12 mouse cellular contexts compared by ENCODE assay signal in genomic region chr6:143191477-143192098, GRCm38 (mm10). TPM values are rescaled to one million over a fixed set of nuclear protein-coding genes. Genes with fewer than 3 reads are reported as not detected.
DNase-seq lines count a peak whose midpoint lies in the region; ATAC-seq and TF ChIP-seq lines count a peak whose summit lies in the region.
"Had no signal": no experiment of that assay in that cellular context is flagged by ENCODE, and none has a peak within 500 bp of the region (broad histone marks: within the 10 kb centered on the region; RNA-seq: fewer than 3 reads in every experiment).

No protein-coding gene starts in this region.

- no peak overlapping the region for H3K9ac ChIP-seq in hindbrain, embryonic 14.5 days
- no peak overlapping the region for H3K9ac ChIP-seq in midbrain, embryonic 14.5 days (replicated peaks; ENCODE audit: low read length)
- H3K9ac ChIP-seq in midbrain, embryonic 11.5 days (ENCODE audit: low read length), result no peak overlapping the region
- H3K9ac ChIP-seq in stomach, postnatal 0 days (ENCODE audit: low read length), result no peak overlapping the region

- peaks cover 6% of the 10 kb centered on the region; the same call in 1 of the 2 replicates for H3K4me1 ChIP-seq in hindbrain, embryonic 10.5 days (replicated peaks)
- no peaks in the 10 kb centered on the region for H3K4me1 ChIP-seq in hindbrain, embryonic 14.5 days (replicated peaks; ENCODE audit: control insufficient read depth, insufficient read depth, low read length)
- no peaks in the 10 kb centered on the region; the same call in 1 of the 2 replicates for H3K4me1 ChIP-seq in midbrain, embryonic 14.5 days (ENCODE audit: control insufficient read depth, insufficient read depth, low read length)
- no peaks in the 10 kb centered on the region for H3K4me1 ChIP-seq in midbrain, embryonic 11.5 days (ENCODE audit: control insufficient read depth, insufficient read depth, low read length)
- H3K4me1 ChIP-seq in stomach, postnatal 0 days (replicated peaks; ENCODE audit: control insufficient read depth, insufficient read depth), result no peaks in the 10 kb centered on the region

- intact Hi-C loops in left cerebral cortex, postnatal 25 days (cut with DNase I), result no loop called here

- H3K9me3 ChIP-seq in hindbrain, embryonic 10.5 days, result no peaks in the 10 kb centered on the region
- H3K9me3 ChIP-seq in hindbrain, embryonic 14.5 days (ENCODE audit: control insufficient read depth, low read length), result no peaks in the 10 kb centered on the region
- no peaks in the 10 kb centered on the region for H3K9me3 ChIP-seq in midbrain, embryonic 14.5 days (ENCODE audit: control insufficient read depth, low read length)
- no peaks in the 10 kb centered on the region for H3K9me3 ChIP-seq in midbrain, embryonic 11.5 days (ENCODE audit: control insufficient read depth, low read length)
- H3K9me3 ChIP-seq in stomach, postnatal 0 days (ENCODE audit: control insufficient read depth, low read length), result no peaks in the 10 kb centered on the region

- H3K4me2 ChIP-seq in hindbrain, embryonic 14.5 days (replicated peaks), result no peak overlapping the region
- H3K4me2 ChIP-seq in midbrain, embryonic 14.5 days (ENCODE audit: low read length), result no peak overlapping the region
- no peak overlapping the region for H3K4me2 ChIP-seq in midbrain, embryonic 11.5 days
- H3K4me2 ChIP-seq in stomach, postnatal 0 days (replicated peaks; ENCODE audit: low read depth), result no peak overlapping the region

- no peaks in the 10 kb centered on the region for H3K27me3 ChIP-seq in hindbrain, embryonic 10.5 days (ENCODE audit: insufficient read depth, poor library complexity, severe bottlenecking)
- no peaks in the 10 kb centered on the region for H3K27me3 ChIP-seq in hindbrain, embryonic 14.5 days (ENCODE audit: control insufficient read depth, insufficient read depth, low read length)
- H3K27me3 ChIP-seq in midbrain, embryonic 14.5 days (ENCODE audit: control insufficient read depth, insufficient read depth, low read length), result no peaks in the 10 kb centered on the region
- H3K27me3 ChIP-seq in midbrain, embryonic 11.5 days (ENCODE audit: control insufficient read depth, insufficient read depth, low read length), result no peaks in the 10 kb centered on the region
- no peaks in the 10 kb centered on the region for H3K27me3 ChIP-seq in stomach, postnatal 0 days (ENCODE audit: control insufficient read depth, insufficient read depth, low read length)

- H3K36me3 ChIP-seq in hindbrain, embryonic 10.5 days, result peaks cover 50% of the 10 kb centered on the region
- H3K36me3 ChIP-seq in hindbrain, embryonic 14.5 days (replicated peaks; ENCODE audit: control insufficient read depth, insufficient read depth), result peaks cover 32% of the 10 kb centered on the region
- peaks cover 23% of the 10 kb centered on the region for H3K36me3 ChIP-seq in midbrain, embryonic 14.5 days (ENCODE audit: control insufficient read depth, insufficient read depth, low read length)
- H3K36me3 ChIP-seq in midbrain, embryonic 11.5 days (ENCODE audit: control insufficient read depth, insufficient read depth, low read length), result no peaks in the 10 kb centered on the region; the same call in 1 of the 2 replicates
- 0 out of 2 replicates have a peak, but pooled peaks cover 3% of the 10 kb centered on the region for H3K36me3 ChIP-seq in stomach, postnatal 0 days (ENCODE audit: control insufficient read depth, insufficient read depth, low read length)

- no peak for TF ChIP-seq CTCF in stomach, postnatal 0 days (IDR thresholded peaks at IDR 0.05; ENCODE audit: low read depth)

- 82% methylated on average over 9 of the region's 9 CpGs for WGBS in hindbrain, embryonic 10.5 days
- 80% methylated on average over 9 of the region's 9 CpGs for WGBS in hindbrain, embryonic 14.5 days
- WGBS in midbrain, embryonic 14.5 days, result 79% methylated on average over 9 of the region's 9 CpGs
- WGBS in midbrain, embryonic 11.5 days, result 87% methylated on average over 9 of the region's 9 CpGs
- WGBS in stomach, postnatal 0 days, result 48% methylated on average over 9 of the region's 9 CpGs

- no peak for ATAC-seq in hindbrain, embryonic 14.5 days (ENCODE audit: low FRiP score)
- ATAC-seq in midbrain, embryonic 14.5 days (ENCODE audit: low FRiP score, low TSS enrichment), result no peak
- no peak for ATAC-seq in midbrain, embryonic 11.5 days (ENCODE audit: low FRiP score)
- ATAC-seq in stomach, postnatal 0 days (ENCODE audit: low FRiP score, low TSS enrichment), result peak; percentile 67; the same call in 1 of the 2 replicates
- ATAC-seq: activated CD4-positive, CD25-positive, alpha-beta regulatory T cell, adult 4 months had no signal

- no peak overlapping the region for H3K4me3 ChIP-seq in hindbrain, embryonic 10.5 days
- H3K4me3 ChIP-seq in hindbrain, embryonic 14.5 days (replicated peaks; ENCODE audit: low read length), result no peak overlapping the region
- no peak overlapping the region for H3K4me3 ChIP-seq in midbrain, embryonic 14.5 days (replicated peaks; ENCODE audit: low read depth, low read length)
- no peak overlapping the region for H3K4me3 ChIP-seq in midbrain, embryonic 11.5 days (ENCODE audit: low read depth, low read length)
- H3K4me3 ChIP-seq in stomach, postnatal 0 days (ENCODE audit: low read depth, low read length), result no peak overlapping the region

- no peak for DNase-seq in hindbrain, embryonic 10.5 days (ENCODE audit: low spot score)
- DNase-seq in hindbrain, embryonic 14.5 days (ENCODE audit: low spot score), result no peak
- DNase-seq in midbrain, embryonic 14.5 days, result no peak
- DNase-seq in midbrain, embryonic 11.5 days (ENCODE audit: low spot score, missing footprints), result no peak
- peak; percentile 40 for DNase-seq in fibroblast of lung, adult 2 months (ENCODE audit: low read depth)
- peak; percentile 36 for DNase-seq in stomach, postnatal 0 days (ENCODE audit: low spot score)
- DNase-seq in left cerebral cortex, postnatal 25 days (ENCODE audit: low spot score in 2 of 2), result no peak
- DNase-seq in MN1 (ENCODE audit: low spot score), result no peak
- DNase-seq: heart, postnatal 4 days; thymus, postnatal 4 days had no signal

- no peak for TF ChIP-seq EP300 in stomach, postnatal 0 days (optimal IDR thresholded peaks at IDR 0.05)

- 0 out of 2 replicates have a peak overlapping the region, but pooled peaks have one; percentile 45 for H3K27ac ChIP-seq in hindbrain, embryonic 10.5 days
- H3K27ac ChIP-seq in hindbrain, embryonic 14.5 days, result no peak overlapping the region
- 0 out of 2 replicates have a peak overlapping the region, but pooled peaks have one; percentile 5 for H3K27ac ChIP-seq in midbrain, embryonic 14.5 days (replicated peaks; ENCODE audit: low read depth, low read length)
- no peak overlapping the region for H3K27ac ChIP-seq in midbrain, embryonic 11.5 days (ENCODE audit: low read depth, low read length)
- peak overlapping the region; percentile 1; the same call in 1 of the 2 replicates for H3K27ac ChIP-seq in stomach, postnatal 0 days (replicated peaks)
- H3K27ac ChIP-seq: macrophage had no signal

RNA-seq across cellular contexts. Expression of gene Etnk1, which starts 24.6 kb away (rescaled TPM):
- 19.7 and 22.9 TPM in 2 replicates for polyA plus RNA-seq in hindbrain, embryonic 10.5 days (2016; fragmentation: Nextera tagmentation; extraction: Ambion mirVana)
- polyA plus RNA-seq in hindbrain, embryonic 14.5 days (2014; fragmentation: Nextera tagmentation; extraction: Ambion mirVana), result 62.1 and 73.4 TPM in 2 replicates
- polyA plus RNA-seq in midbrain, embryonic 14.5 days (2014; fragmentation: Nextera tagmentation; extraction: Ambion mirVana), result 47.3 and 62.0 TPM in 2 replicates
- polyA plus RNA-seq in midbrain, embryonic 11.5 days (2014; fragmentation: Nextera tagmentation; extraction: Ambion mirVana), result 30.7 and 32.3 TPM in 2 replicates
- polyA plus RNA-seq in stomach, postnatal 0 days (2015; fragmentation: Nextera tagmentation; extraction: Ambion mirVana), result 10.7 and 11.0 TPM in 2 replicates
- total RNA-seq in left cerebral cortex, postnatal 25 days (2021), result 100 to 1,000 TPM; 175 to 192 TPM

Comparison
In these comparisons a context has a peak if more than half of its experiments do, and no peak if none do; other contexts are left out.
1. H3K27ac ChIP-seq: peak in hindbrain, embryonic 10.5 days (single experiment), midbrain, embryonic 14.5 days (single experiment) and stomach, postnatal 0 days (single experiment); none in hindbrain, embryonic 14.5 days (single experiment) and midbrain, embryonic 11.5 days (single experiment).
2. DNase-seq: peak in fibroblast of lung, adult 2 months (single experiment) and stomach, postnatal 0 days (single experiment); none in hindbrain, embryonic 10.5 days (single experiment), hindbrain, embryonic 14.5 days (single experiment), midbrain, embryonic 14.5 days (single experiment), midbrain, embryonic 11.5 days (single experiment), left cerebral cortex, postnatal 25 days (0 of 2) and MN1 (single experiment).